Mouse (Mus musculus) natural killer cell, adult 2 months (primary cell): ENCODE results near the gene H2-Ab1.

Source experiments
- DNase-seq, 2 experiments: peaks; one replicate each; pipeline ENCODE4 v3.0.0; 2022; ENCODE audit warnings: low spot score in 2 of 2

H2-Ab1 gene

GRCm38 (mm10) chr17:34239601-34240041, 17.9 kb upstream of the H2-Ab1 start:
- peak in 1 of 2 experiments; percentile 73 for DNase-seq

GRCm38 (mm10) chr17:34240366-34240765, 17.1 kb upstream of the H2-Ab1 start:
- DNase-seq, result no peak

- DNase-seq, result peak in 1 of 2 experiments; percentile 0
Measured at GRCm38 (mm10) chr17:34240916-34241315, 16.6 kb upstream of the H2-Ab1 start.

- no peak for DNase-seq
Measured at GRCm38 (mm10) chr17:34244656-34245055, 12.8 kb upstream of the H2-Ab1 start.

- no peak for DNase-seq
Measured at GRCm38 (mm10) chr17:34247047-34247446, 10.4 kb upstream of the H2-Ab1 start.

- peak in 1 of 2 experiments; percentile 44 for DNase-seq
Measured at GRCm38 (mm10) chr17:34248764-34249163, 8.7 kb upstream of the H2-Ab1 start.

- no peak for DNase-seq
Measured at GRCm38 (mm10) chr17:34249361-34249760, 8.1 kb upstream of the H2-Ab1 start.

GRCm38 (mm10) chr17:34249878-34250277, 7.6 kb upstream of the H2-Ab1 start:
- peak; percentile 36 to 70 for DNase-seq

GRCm38 (mm10) chr17:34251666-34252065, 5.8 kb upstream of the H2-Ab1 start:
- no peak for DNase-seq

- DNase-seq, result no peak
Measured at GRCm38 (mm10) chr17:34256501-34256900, 988 bp upstream of the H2-Ab1 start.

- DNase-seq, result no peak
Measured at GRCm38 (mm10) chr17:34260551-34260950, 3.1 kb downstream of the H2-Ab1 start.

- DNase-seq, result peak; percentile 80 to 88
Measured at GRCm38 (mm10) chr17:34261502-34261901, 4.0 kb downstream of the H2-Ab1 start.

GRCm38 (mm10) chr17:34263068-34263467, 5.6 kb downstream of the H2-Ab1 start:
- peak; percentile 80 to 90 for DNase-seq

- DNase-seq, result peak in 1 of 2 experiments; percentile 61
Measured at GRCm38 (mm10) chr17:34263811-34264371, 6.4 kb downstream of the H2-Ab1 start.

- no peak for DNase-seq
Measured at GRCm38 (mm10) chr17:34264452-34265351, 7.2 kb downstream of the H2-Ab1 start.

GRCm38 (mm10) chr17:34268262-34268661, 10.8 kb downstream of the H2-Ab1 start:
- DNase-seq, result no peak

- no peak for DNase-seq
Measured at GRCm38 (mm10) chr17:34268748-34269147, 11.3 kb downstream of the H2-Ab1 start.

- no peak for DNase-seq
Measured at GRCm38 (mm10) chr17:34269817-34270216, 12.3 kb downstream of the H2-Ab1 start.

- no peak for DNase-seq
Measured at GRCm38 (mm10) chr17:34270230-34270629, 12.7 kb downstream of the H2-Ab1 start.

- no peak for DNase-seq
Measured at GRCm38 (mm10) chr17:34270940-34271339, 13.5 kb downstream of the H2-Ab1 start.

GRCm38 (mm10) chr17:34272102-34272501, 14.6 kb downstream of the H2-Ab1 start:
- DNase-seq, result no peak

GRCm38 (mm10) chr17:34280499-34281038, 23.1 kb downstream of the H2-Ab1 start:
- DNase-seq, result no peak

- no peak for DNase-seq
Measured at GRCm38 (mm10) chr17:34281836-34282235, 24.3 kb downstream of the H2-Ab1 start.
